Mouse (Mus musculus): ENCODE results near the gene Zfp280c. TPM values are rescaled to one million over a fixed set of nuclear protein-coding genes. Genes with fewer than 3 reads are reported as not detected.

Zfp280c gene
- total and polyA plus RNA-seq, 3 experiments: 2.5 to 4.8 (median 4.5) TPM

GRCm38 (mm10) chrX:48518211-48518807 lies 76.0 kb downstream of the Zfp280c start:
- TF ChIP-seq POLR2A (IDR thresholded peaks at IDR 0.05; ENCODE audit: insufficient read depth, low read depth, low read length) (no peak), CTCF (IDR thresholded peaks at IDR 0.05) (no peak), EP300 (IDR thresholded peaks at IDR 0.05; ENCODE audit: insufficient read depth, low read depth, low read length) (no peak)
- Histone ChIP-seq H3K27ac (no peak overlapping the region), H3K27me3 (ENCODE audit: control insufficient read depth, insufficient read depth, low read length) (no peaks in the 10 kb centered on the region), H3K79me2 (replicated peaks; ENCODE audit: control insufficient read depth, insufficient read depth, low read length) (no peaks in the 10 kb centered on the region), H3K4me3 (no peak overlapping the region), H3K9ac (ENCODE audit: low read depth, low read length) (no peak overlapping the region), H3K36me3 (ENCODE audit: control insufficient read depth, insufficient read depth, low read length) (no peaks in the 10 kb centered on the region), H3K4me1 (ENCODE audit: control insufficient read depth, insufficient read depth, low read length) (no peaks in the 10 kb centered on the region)
- 52% methylated on average over 15 of the region's 15 CpGs for WGBS
- intact Hi-C loops (cut with DNase I): no loop called here
- no peak for DNase-seq

- Histone ChIP-seq H3K9ac (ENCODE audit: low read depth, low read length) (0 out of 2 replicates have a peak overlapping the region, but pooled peaks have one; percentile 52), H3K27me3 (ENCODE audit: control insufficient read depth, insufficient read depth, low read length) (no peaks in the 10 kb centered on the region), H3K4me3 (peak overlapping the region; percentile 42), H3K4me1 (ENCODE audit: control insufficient read depth, insufficient read depth, low read length) (no peaks in the 10 kb centered on the region; the same call in 1 of the 2 replicates), H3K27ac (peak overlapping the region; percentile 70), H3K36me3 (ENCODE audit: control insufficient read depth, insufficient read depth, low read length) (no peaks in the 10 kb centered on the region), H3K79me2 (replicated peaks; ENCODE audit: control insufficient read depth, insufficient read depth, low read length) (no peaks in the 10 kb centered on the region)
- no peak for DNase-seq
- 21% methylated on average over 13 of the region's 13 CpGs for WGBS
- TF ChIP-seq EP300 (IDR thresholded peaks at IDR 0.05; ENCODE audit: insufficient read depth, low read depth, low read length) (no peak), POLR2A (IDR thresholded peaks at IDR 0.05; ENCODE audit: insufficient read depth, low read depth, low read length) (no peak), CTCF (IDR thresholded peaks at IDR 0.05) (no peak)
- intact Hi-C loops (cut with DNase I): no loop called here
Measured at GRCm38 (mm10) chrX:48513824-48514223, 80.5 kb downstream of the Zfp280c start.

GRCm38 (mm10) chrX:48513166-48513807 lies 81.0 kb downstream of the Zfp280c start, which contains the start of gene Aifm1:
Gene Aifm1 (minus strand): TSS chrX:48513563.
- H3K4me3 ChIP-seq: peak within 1 kb of the TSS; percentile 67
- peak; percentile 60 for TF ChIP-seq POLR2A (IDR thresholded peaks at IDR 0.05; ENCODE audit: insufficient read depth, low read depth, low read length)
- no peak for TF ChIP-seq CTCF (IDR thresholded peaks at IDR 0.05)
- TF ChIP-seq EP300 (IDR thresholded peaks at IDR 0.05; ENCODE audit: insufficient read depth, low read depth, low read length): no peak
- H3K27me3 ChIP-seq (ENCODE audit: control insufficient read depth, insufficient read depth, low read length): no peaks in the 10 kb centered on the region
- intact Hi-C loops (cut with DNase I): no loop called here
- H3K36me3 ChIP-seq (ENCODE audit: control insufficient read depth, insufficient read depth, low read length): no peaks in the 10 kb centered on the region
- 15% methylated on average over 45 of the region's 45 CpGs for WGBS
- peak within 1 kb of the TSS; percentile 85 for H3K27ac ChIP-seq
- no peaks in the 10 kb centered on the region; the same call in 1 of the 2 replicates for H3K4me1 ChIP-seq (ENCODE audit: control insufficient read depth, insufficient read depth, low read length)
- no peaks in the 10 kb centered on the region for H3K79me2 ChIP-seq (replicated peaks; ENCODE audit: control insufficient read depth, insufficient read depth, low read length)
- peak within 1 kb of the TSS; percentile 90 for H3K9ac ChIP-seq (ENCODE audit: low read depth, low read length)
- peak; percentile 89 to 95 for DNase-seq

- no peak overlapping the region for H3K9ac ChIP-seq (ENCODE audit: low read depth, low read length)
- no peaks in the 10 kb centered on the region for H3K27me3 ChIP-seq (ENCODE audit: control insufficient read depth, insufficient read depth, low read length)
- intact Hi-C loops (cut with DNase I): no loop called here
- 86% methylated on average over 8 of the region's 8 CpGs for WGBS
- H3K4me3 ChIP-seq: no peak overlapping the region
- DNase-seq: no peak
- H3K27ac ChIP-seq: no peak overlapping the region
- H3K79me2 ChIP-seq (replicated peaks; ENCODE audit: control insufficient read depth, insufficient read depth, low read length): no peaks in the 10 kb centered on the region
- TF ChIP-seq CTCF (IDR thresholded peaks at IDR 0.05): no peak
- no peak for TF ChIP-seq POLR2A (IDR thresholded peaks at IDR 0.05; ENCODE audit: insufficient read depth, low read depth, low read length)
- H3K36me3 ChIP-seq (ENCODE audit: control insufficient read depth, insufficient read depth, low read length): no peaks in the 10 kb centered on the region
- no peaks in the 10 kb centered on the region for H3K4me1 ChIP-seq (ENCODE audit: control insufficient read depth, insufficient read depth, low read length)
Measured at GRCm38 (mm10) chrX:48493763-48494162, 100.5 kb downstream of the Zfp280c start.

Small RNAs within 50 kb of the gene (microRNA-seq; reads per million reads assigned to microRNA genes)
- 0 reads per million in 2 experiments for gene Gm27828

Other genes starting within 250 kb of the Zfp280c start
- gene Elf4, start 131.4 kb downstream of the Zfp280c start, total RNA-seq (2021): 1 to 10 TPM; 4.5 to 5.0 TPM
- 7.6 and 8.3 TPM in 2 replicates for gene Elf4, start 131.4 kb downstream of the Zfp280c start, polyA plus RNA-seq (2012; rRNA removed)
- 100 to 1,000 TPM in 1 of 2 experiments, 10 to 100 TPM in 1; 92.8 to 108 TPM for gene Aifm1, start 80.9 kb downstream of the Zfp280c start, total RNA-seq (2021)
- gene Aifm1, start 80.9 kb downstream of the Zfp280c start, polyA plus RNA-seq (2012; rRNA removed): 33.2 and 76.9 TPM in 2 replicates
- gene Rab33a, start 75.2 kb downstream of the Zfp280c start, total RNA-seq (2021): under 1 TPM in 1 of 2 experiments, not detected in 1; 0.29 TPM
- 1.2 and 1.7 TPM in 2 replicates for gene Rab33a, start 75.2 kb downstream of the Zfp280c start, polyA plus RNA-seq (2012; rRNA removed)
- 1 to 10 TPM; 1.9 to 2.1 TPM for gene Slc25a14, start 28.9 kb upstream of the Zfp280c start, total RNA-seq (2021)
- 1.6 and 1.9 TPM in 2 replicates for gene Slc25a14, start 28.9 kb upstream of the Zfp280c start, polyA plus RNA-seq (2012; rRNA removed)
- gene Gpr119, start 80.0 kb upstream of the Zfp280c start, total RNA-seq (2021): not detected
- 0.04 TPM in 1 of 2 replicates, not detected in the other for gene Gpr119, start 80.0 kb upstream of the Zfp280c start, polyA plus RNA-seq (2012; rRNA removed)
- 1 to 10 TPM; 2.1 TPM for gene Rbmx2, start 100.5 kb upstream of the Zfp280c start, total RNA-seq (2021)
- gene Rbmx2, start 100.5 kb upstream of the Zfp280c start, polyA plus RNA-seq (2012; rRNA removed): 0.66 and 1.7 TPM in 2 replicates

Data from heart, adult 2 months (tissue).